Mouse (Mus musculus) central nervous system, embryonic 11.5 days (tissue): ENCODE measurements around the gene Spon2. TPM values are rescaled to one million over a fixed set of nuclear protein-coding genes. Genes with fewer than 3 reads are reported as not detected.

ENCODE experiments used
- polyA plus RNA-seq: library from polyadenylated mRNA; depleted of rRNA; stranded (reverse); fragments of >200 nt; gene quantifications from 2 replicates; pipeline ENCODE4 v1.2.3, GENCODE M21; 2012; rRNA removed

Gene Spon2
- 3.0 and 4.9 TPM in 2 replicates for polyA plus RNA-seq

GRCm38 (mm10) chr5:33218081-33218480, at the start of gene Spon2:
TSS of gene Spon2 (minus strand) at chr5:33218455.

Other genes with a start within 250 kb of the Spon2 start
- 266 and 289 TPM in 2 replicates for gene Ywhah, start 199.6 kb downstream of the Spon2 start, polyA plus RNA-seq
- gene Slc5a1, start 114.2 kb downstream of the Spon2 start, polyA plus RNA-seq = 0.04 TPM in 1 of 2 replicates, not detected in the other
- gene Ctbp1, start 56.5 kb upstream of the Spon2 start, polyA plus RNA-seq = 271 and 345 TPM in 2 replicates
- 142 and 170 TPM in 2 replicates for gene Maea, start 117.1 kb upstream of the Spon2 start, polyA plus RNA-seq
- 7.0 and 9.2 TPM in 2 replicates for gene Uvssa, start 160.1 kb upstream of the Spon2 start, polyA plus RNA-seq
- gene Nkx1-1, start 215.5 kb upstream of the Spon2 start, polyA plus RNA-seq = 1.00 and 1.8 TPM in 2 replicates